Mouse (Mus musculus): Measurements from ENCODE around the gene Lama4. TPM values are rescaled to one million over a fixed set of nuclear protein-coding genes. Genes with fewer than 3 reads are reported as not detected.

Gene Lama4
- polyA plus RNA-seq, 1 experiment from 2014 or later = 71.5 TPM

GRCm38 (mm10) chr10:38984358-38985075 is 19.2 kb downstream of the Lama4 start:
- H3K4me2 ChIP-seq (replicated peaks; ENCODE audit: low read depth, low read length) = no peak overlapping the region
- no peak overlapping the region for H3K9ac ChIP-seq (ENCODE audit: low read depth, low read length)
- no peaks in the 10 kb centered on the region for H3K27me3 ChIP-seq (ENCODE audit: control insufficient read depth, insufficient read depth, low read length)
- H3K27ac ChIP-seq (ENCODE audit: low read depth, low read length) = peak overlapping the region; percentile 68; the same call in 1 of the 2 replicates
- ATAC-seq (ENCODE audit: low FRiP score, low TSS enrichment) = no peak
- WGBS = 61% methylated on average over 4 of the region's 4 CpGs
- no peaks in the 10 kb centered on the region for H3K36me3 ChIP-seq (ENCODE audit: control insufficient read depth, insufficient read depth, low read length)
- peaks cover 7% of the 10 kb centered on the region for H3K4me1 ChIP-seq (ENCODE audit: control insufficient read depth, insufficient read depth, low read length)
- H3K9me3 ChIP-seq (ENCODE audit: control insufficient read depth, low read length) = no peaks in the 10 kb centered on the region
- no peak overlapping the region for H3K4me3 ChIP-seq (ENCODE audit: low read length)

GRCm38 (mm10) chr10:38986053-38986452 is 20.7 kb downstream of the Lama4 start:
- 16% methylated on average over 3 of the region's 3 CpGs for WGBS
- Histone ChIP-seq H3K27me3 (ENCODE audit: control insufficient read depth, insufficient read depth, low read length) (no peaks in the 10 kb centered on the region), H3K9ac (ENCODE audit: low read depth, low read length) (no peak overlapping the region), H3K4me3 (ENCODE audit: low read length) (no peak overlapping the region), H3K4me2 (replicated peaks; ENCODE audit: low read depth, low read length) (no peak overlapping the region), H3K4me1 (ENCODE audit: control insufficient read depth, insufficient read depth, low read length) (peaks cover 7% of the 10 kb centered on the region), H3K9me3 (ENCODE audit: control insufficient read depth, low read length) (no peaks in the 10 kb centered on the region), H3K36me3 (ENCODE audit: control insufficient read depth, insufficient read depth, low read length) (no peaks in the 10 kb centered on the region), H3K27ac (ENCODE audit: low read depth, low read length) (peak overlapping the region; percentile 0; the same call in 1 of the 2 replicates)
- ATAC-seq (ENCODE audit: low FRiP score, low TSS enrichment) = peak; percentile 95

- peak; percentile 49; the same call in 1 of the 2 replicates for ATAC-seq (ENCODE audit: low FRiP score, low TSS enrichment)
- WGBS = 75% methylated on average over 1 of the region's 1 CpGs
- H3K36me3 ChIP-seq (ENCODE audit: control insufficient read depth, insufficient read depth, low read length) = no peaks in the 10 kb centered on the region
Observed at GRCm38 (mm10) chr10:38992827-38993226, 27.5 kb downstream of the Lama4 start.

GRCm38 (mm10) chr10:38993632-38994424 is 28.5 kb downstream of the Lama4 start:
- H3K27me3 ChIP-seq (ENCODE audit: control insufficient read depth, insufficient read depth, low read length) = no peaks in the 10 kb centered on the region
- WGBS = 69% methylated on average over 2 of the region's 2 CpGs
- H3K4me2 ChIP-seq (replicated peaks; ENCODE audit: low read depth, low read length) = no peak overlapping the region
- H3K9ac ChIP-seq (ENCODE audit: low read depth, low read length) = no peak overlapping the region
- H3K4me3 ChIP-seq (ENCODE audit: low read length) = no peak overlapping the region
- H3K36me3 ChIP-seq (ENCODE audit: control insufficient read depth, insufficient read depth, low read length) = no peaks in the 10 kb centered on the region
- H3K9me3 ChIP-seq (ENCODE audit: control insufficient read depth, low read length) = no peaks in the 10 kb centered on the region
- H3K4me1 ChIP-seq (ENCODE audit: control insufficient read depth, insufficient read depth, low read length) = 0 out of 2 replicates have a peak, but pooled peaks cover 11% of the 10 kb centered on the region
- ATAC-seq (ENCODE audit: low FRiP score, low TSS enrichment) = no peak
- no peak overlapping the region for H3K27ac ChIP-seq (ENCODE audit: low read depth, low read length)

More at GRCm38 (mm10) chr10:38992827-38993226, 27.5 kb downstream of the Lama4 start:
- H3K9ac ChIP-seq (ENCODE audit: low read depth, low read length) = no peak overlapping the region
- 0 out of 2 replicates have a peak, but pooled peaks cover 11% of the 10 kb centered on the region for H3K4me1 ChIP-seq (ENCODE audit: control insufficient read depth, insufficient read depth, low read length)
- H3K27ac ChIP-seq (ENCODE audit: low read depth, low read length) = no peak overlapping the region
- H3K4me2 ChIP-seq (replicated peaks; ENCODE audit: low read depth, low read length) = no peak overlapping the region
- no peak overlapping the region for H3K4me3 ChIP-seq (ENCODE audit: low read length)
- no peaks in the 10 kb centered on the region for H3K27me3 ChIP-seq (ENCODE audit: control insufficient read depth, insufficient read depth, low read length)
- no peaks in the 10 kb centered on the region for H3K9me3 ChIP-seq (ENCODE audit: control insufficient read depth, low read length)

GRCm38 (mm10) chr10:38994719-38995450 is 29.6 kb downstream of the Lama4 start:
- no peak for ATAC-seq (ENCODE audit: low FRiP score, low TSS enrichment)
- H3K4me3 ChIP-seq (ENCODE audit: low read length) = no peak overlapping the region

GRCm38 (mm10) chr10:38995896-38996295 is 30.6 kb downstream of the Lama4 start:
- no peak overlapping the region for H3K4me2 ChIP-seq (replicated peaks; ENCODE audit: low read depth, low read length)
- H3K36me3 ChIP-seq (ENCODE audit: control insufficient read depth, insufficient read depth, low read length) = no peaks in the 10 kb centered on the region
- no peak overlapping the region for H3K27ac ChIP-seq (ENCODE audit: low read depth, low read length)
- no peaks in the 10 kb centered on the region for H3K27me3 ChIP-seq (ENCODE audit: control insufficient read depth, insufficient read depth, low read length)
- no peak overlapping the region for H3K4me3 ChIP-seq (ENCODE audit: low read length)
- H3K9ac ChIP-seq (ENCODE audit: low read depth, low read length) = no peak overlapping the region
- H3K9me3 ChIP-seq (ENCODE audit: control insufficient read depth, low read length) = no peaks in the 10 kb centered on the region
- 0 out of 2 replicates have a peak, but pooled peaks cover 11% of the 10 kb centered on the region for H3K4me1 ChIP-seq (ENCODE audit: control insufficient read depth, insufficient read depth, low read length)
- WGBS = 80% methylated on average over 2 of the region's 2 CpGs
- ATAC-seq (ENCODE audit: low FRiP score, low TSS enrichment) = no peak

More at GRCm38 (mm10) chr10:38994719-38995450, 29.6 kb downstream of the Lama4 start:
- Histone ChIP-seq H3K4me1 (ENCODE audit: control insufficient read depth, insufficient read depth, low read length) (0 out of 2 replicates have a peak, but pooled peaks cover 11% of the 10 kb centered on the region), H3K36me3 (ENCODE audit: control insufficient read depth, insufficient read depth, low read length) (no peaks in the 10 kb centered on the region), H3K4me2 (replicated peaks; ENCODE audit: low read depth, low read length) (no peak overlapping the region), H3K9ac (ENCODE audit: low read depth, low read length) (no peak overlapping the region), H3K9me3 (ENCODE audit: control insufficient read depth, low read length) (no peaks in the 10 kb centered on the region), H3K27me3 (ENCODE audit: control insufficient read depth, insufficient read depth, low read length) (no peaks in the 10 kb centered on the region), H3K27ac (ENCODE audit: low read depth, low read length) (no peak overlapping the region)
- WGBS = 84% methylated on average over 9 of the region's 9 CpGs

GRCm38 (mm10) chr10:39000951-39001350 is 35.6 kb downstream of the Lama4 start:
- Histone ChIP-seq H3K9me3 (ENCODE audit: control insufficient read depth, low read length) (no peaks in the 10 kb centered on the region), H3K27me3 (ENCODE audit: control insufficient read depth, insufficient read depth, low read length) (no peaks in the 10 kb centered on the region), H3K27ac (ENCODE audit: low read depth, low read length) (no peak overlapping the region), H3K9ac (ENCODE audit: low read depth, low read length) (no peak overlapping the region), H3K36me3 (ENCODE audit: control insufficient read depth, insufficient read depth, low read length) (no peaks in the 10 kb centered on the region; the same call in 1 of the 2 replicates), H3K4me2 (replicated peaks; ENCODE audit: low read depth, low read length) (no peak overlapping the region), H3K4me3 (ENCODE audit: low read length) (no peak overlapping the region), H3K4me1 (ENCODE audit: control insufficient read depth, insufficient read depth, low read length) (no peaks in the 10 kb centered on the region)
- WGBS = 64% methylated on average over 4 of the region's 4 CpGs
- ATAC-seq (ENCODE audit: low FRiP score, low TSS enrichment) = no peak

- ATAC-seq (ENCODE audit: low FRiP score, low TSS enrichment) = no peak
- Histone ChIP-seq H3K4me1 (ENCODE audit: control insufficient read depth, insufficient read depth, low read length) (0 out of 2 replicates have a peak, but pooled peaks cover 4% of the 10 kb centered on the region), H3K9me3 (ENCODE audit: control insufficient read depth, low read length) (no peaks in the 10 kb centered on the region), H3K36me3 (ENCODE audit: control insufficient read depth, insufficient read depth, low read length) (no peaks in the 10 kb centered on the region; the same call in 1 of the 2 replicates), H3K27me3 (ENCODE audit: control insufficient read depth, insufficient read depth, low read length) (no peaks in the 10 kb centered on the region), H3K9ac (ENCODE audit: low read depth, low read length) (no peak overlapping the region), H3K4me3 (ENCODE audit: low read length) (no peak overlapping the region), H3K4me2 (replicated peaks; ENCODE audit: low read depth, low read length) (no peak overlapping the region), H3K27ac (ENCODE audit: low read depth, low read length) (no peak overlapping the region)
- 78% methylated on average over 2 of the region's 2 CpGs for WGBS
Observed at GRCm38 (mm10) chr10:39002521-39002920, 37.2 kb downstream of the Lama4 start.

Measured in kidney, embryonic 14.5 days (tissue).